Comparison of ENCODE assay signal across 8 mouse cellular contexts in the genomic region with DNA sequence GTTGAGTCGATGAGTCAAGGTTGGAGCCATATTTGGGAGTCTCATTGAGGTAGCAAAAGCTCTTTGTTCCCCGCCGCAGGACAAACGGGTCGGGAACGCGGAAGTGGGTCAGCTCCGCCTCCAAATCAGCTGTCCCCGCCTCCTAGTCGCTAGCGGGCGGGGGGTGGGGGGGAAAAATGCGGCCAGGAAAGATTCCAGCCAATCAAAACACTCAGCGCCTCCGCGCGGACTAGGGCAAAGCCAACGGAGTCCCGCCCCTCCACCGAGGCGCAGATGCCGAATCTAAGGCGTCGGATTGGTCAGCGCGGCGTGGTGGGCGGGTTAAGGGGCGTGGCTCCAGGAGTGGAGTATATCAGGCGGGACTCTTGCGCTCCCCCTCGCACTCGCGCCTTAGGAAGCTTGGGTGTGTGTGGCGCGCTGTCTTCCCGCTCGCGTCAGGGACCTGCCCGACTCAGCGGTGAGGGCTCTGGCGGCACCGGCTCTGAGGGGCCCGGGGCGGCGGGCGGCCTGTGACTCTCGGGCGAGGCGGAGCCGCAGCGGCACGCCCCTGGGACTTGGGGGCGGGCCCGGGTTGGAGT. TPM values are rescaled to one million over a fixed set of nuclear protein-coding genes. Genes with fewer than 3 reads are reported as not detected.
A peak's percentile ranks its signal among the peaks of the same experiment; 100 is the strongest.
DNase-seq lines count a peak whose midpoint lies in the region; ATAC-seq lines count a peak whose summit lies in the region.

No protein-coding gene starts in this region.

- H3K27ac ChIP-seq in embryonic facial prominence, embryonic 14.5 days (replicated peaks; ENCODE audit: low read depth, low read length): peak overlapping the region; percentile 99
- H3K27ac ChIP-seq in limb, embryonic 13.5 days: peak overlapping the region; percentile 99
- peak overlapping the region; percentile 100 for H3K27ac ChIP-seq in midbrain, embryonic 15.5 days

- ATAC-seq in embryonic facial prominence, embryonic 14.5 days (ENCODE audit: low read depth): peak; percentile 89
- peak; percentile 90 for ATAC-seq in limb, embryonic 13.5 days (ENCODE audit: low FRiP score, low read depth)
- ATAC-seq in midbrain, embryonic 15.5 days (replicated peaks): peak; percentile 92

- H3K9ac ChIP-seq in embryonic facial prominence, embryonic 14.5 days (ENCODE audit: low read depth, low read length): peak overlapping the region; percentile 99
- peak overlapping the region; percentile 99 for H3K9ac ChIP-seq in limb, embryonic 13.5 days
- peak overlapping the region; percentile 100 for H3K9ac ChIP-seq in midbrain, embryonic 15.5 days

- peak overlapping the region; percentile 80 for H3K4me3 ChIP-seq in embryonic facial prominence, embryonic 14.5 days (ENCODE audit: low read depth, low read length)
- peak overlapping the region; percentile 84 for H3K4me3 ChIP-seq in limb, embryonic 13.5 days
- H3K4me3 ChIP-seq in midbrain, embryonic 15.5 days: peak overlapping the region; percentile 94

- under 1% methylated on average over 41 of the region's 55 CpGs for WGBS in embryonic facial prominence, embryonic 14.5 days
- under 1% methylated on average over 52 of the region's 55 CpGs for WGBS in limb, embryonic 13.5 days
- under 1% methylated on average over 55 of the region's 55 CpGs for WGBS in midbrain, embryonic 15.5 days

- no peaks in the 10 kb centered on the region for H3K27me3 ChIP-seq in embryonic facial prominence, embryonic 14.5 days (replicated peaks; ENCODE audit: control insufficient read depth, insufficient read depth, low read length)
- no peaks in the 10 kb centered on the region for H3K27me3 ChIP-seq in limb, embryonic 13.5 days
- no peaks in the 10 kb centered on the region for H3K27me3 ChIP-seq in midbrain, embryonic 15.5 days (replicated peaks)

- H3K4me2 ChIP-seq in embryonic facial prominence, embryonic 14.5 days (ENCODE audit: low read depth, low read length): peak overlapping the region; percentile 73
- H3K4me2 ChIP-seq in limb, embryonic 13.5 days (replicated peaks): peak overlapping the region; percentile 88
- H3K4me2 ChIP-seq in midbrain, embryonic 15.5 days: peak overlapping the region; percentile 92

- H3K36me3 ChIP-seq in embryonic facial prominence, embryonic 14.5 days (ENCODE audit: control insufficient read depth, insufficient read depth, low read length): peaks cover 30% of the 10 kb centered on the region
- H3K36me3 ChIP-seq in limb, embryonic 13.5 days: peaks cover 32% of the 10 kb centered on the region
- H3K36me3 ChIP-seq in midbrain, embryonic 15.5 days (replicated peaks): peaks cover 22% of the 10 kb centered on the region

- H3K4me1 ChIP-seq in embryonic facial prominence, embryonic 14.5 days (ENCODE audit: control insufficient read depth, insufficient read depth, low read length): peaks cover 26% of the 10 kb centered on the region
- H3K4me1 ChIP-seq in limb, embryonic 13.5 days: peaks cover 70% of the 10 kb centered on the region
- H3K4me1 ChIP-seq in midbrain, embryonic 15.5 days: peaks cover 72% of the 10 kb centered on the region

- H3K9me3 ChIP-seq in embryonic facial prominence, embryonic 14.5 days (ENCODE audit: control insufficient read depth, low read length): no peaks in the 10 kb centered on the region
- no peaks in the 10 kb centered on the region for H3K9me3 ChIP-seq in limb, embryonic 13.5 days
- no peaks in the 10 kb centered on the region for H3K9me3 ChIP-seq in midbrain, embryonic 15.5 days

- peak; percentile 99 for DNase-seq in 416B (ENCODE audit: low read depth)
- peak; percentile 97 to 98 for DNase-seq in adrenal gland, postnatal 4 days (ENCODE audit: low spot score in 2 of 2)
- DNase-seq in embryonic facial prominence, embryonic 14.5 days (ENCODE audit: low spot score): peak; percentile 100
- peak; percentile 98 for DNase-seq in heart, adult 8-10 months (ENCODE audit: low spot score)
- DNase-seq in kidney, adult 8-10 months: peak; percentile 97 to 98
- peak; percentile 98 to 99 for DNase-seq in spleen, adult 18-20 months

RNA-seq across cellular contexts. Expression of gene Cirbp, which starts 1.8 kb away (rescaled TPM):
- 100 to 1,000 TPM; 296 to 322 TPM for total RNA-seq in adrenal gland, postnatal 4 days (2021)
- 59.7 and 88.3 TPM in 2 replicates for polyA plus RNA-seq in embryonic facial prominence, embryonic 14.5 days (2014; fragmentation: Nextera tagmentation; extraction: Ambion mirVana)
- total RNA-seq in heart, adult 8-10 months (2022): 10 to 100 TPM; 34.7 to 69.7 (median 51.6) TPM
- 149 and 194 TPM in 2 replicates for polyA plus RNA-seq in limb, embryonic 13.5 days (2015; fragmentation: Nextera tagmentation; extraction: Ambion mirVana)
- polyA plus RNA-seq in midbrain, embryonic 15.5 days (2015; fragmentation: Nextera tagmentation; extraction: Ambion mirVana): 364 and 392 TPM in 2 replicates

RNA-seq across cellular contexts. Expression of gene 1600002K03Rik, which starts 5.2 kb away (rescaled TPM):
- 1 to 10 TPM; 7.5 to 8.8 TPM for total RNA-seq in adrenal gland, postnatal 4 days (2021)
- polyA plus RNA-seq in embryonic facial prominence, embryonic 14.5 days (2014; fragmentation: Nextera tagmentation; extraction: Ambion mirVana): 11.0 and 13.1 TPM in 2 replicates
- total RNA-seq in heart, adult 8-10 months (2022): 1 to 10 TPM; 4.9 to 7.7 (median 5.9) TPM
- 9.7 and 11.0 TPM in 2 replicates for polyA plus RNA-seq in limb, embryonic 13.5 days (2015; fragmentation: Nextera tagmentation; extraction: Ambion mirVana)
- 13.3 and 14.7 TPM in 2 replicates for polyA plus RNA-seq in midbrain, embryonic 15.5 days (2015; fragmentation: Nextera tagmentation; extraction: Ambion mirVana)

RNA-seq across cellular contexts. Expression of gene Efna2, which starts 11.7 kb away (rescaled TPM):
- total RNA-seq in adrenal gland, postnatal 4 days (2021): 1 to 10 TPM; 6.5 to 7.5 TPM
- polyA plus RNA-seq in embryonic facial prominence, embryonic 14.5 days (2014; fragmentation: Nextera tagmentation; extraction: Ambion mirVana): 20.9 and 23.6 TPM in 2 replicates
- total RNA-seq in heart, adult 8-10 months (2022): 1 to 10 TPM in 3 of 4 experiments, under 1 TPM in 1; 0.78 to 1.2 (median 1.1) TPM
- polyA plus RNA-seq in limb, embryonic 13.5 days (2015; fragmentation: Nextera tagmentation; extraction: Ambion mirVana): 39.5 and 40.4 TPM in 2 replicates
- polyA plus RNA-seq in midbrain, embryonic 15.5 days (2015; fragmentation: Nextera tagmentation; extraction: Ambion mirVana): 53.4 and 54.6 TPM in 2 replicates

RNA-seq across cellular contexts. Expression of gene Midn, which starts 19.5 kb away (rescaled TPM):
- 100 to 1,000 TPM; 113 to 124 TPM for total RNA-seq in adrenal gland, postnatal 4 days (2021)
- 34.2 and 37.0 TPM in 2 replicates for polyA plus RNA-seq in embryonic facial prominence, embryonic 14.5 days (2014; fragmentation: Nextera tagmentation; extraction: Ambion mirVana)
- total RNA-seq in heart, adult 8-10 months (2022): 100 to 1,000 TPM in 1 of 4 experiments, 10 to 100 TPM in 3; 83.9 to 111 (median 91.0) TPM
- polyA plus RNA-seq in limb, embryonic 13.5 days (2015; fragmentation: Nextera tagmentation; extraction: Ambion mirVana): 22.9 and 23.2 TPM in 2 replicates
- 29.5 and 29.9 TPM in 2 replicates for polyA plus RNA-seq in midbrain, embryonic 15.5 days (2015; fragmentation: Nextera tagmentation; extraction: Ambion mirVana)

RNA-seq across cellular contexts. Expression of gene Cbarp, which starts 26.9 kb away (rescaled TPM):
- 10 to 100 TPM; 49.1 to 72.7 TPM for total RNA-seq in adrenal gland, postnatal 4 days (2021)
- polyA plus RNA-seq in embryonic facial prominence, embryonic 14.5 days (2014; fragmentation: Nextera tagmentation; extraction: Ambion mirVana): 7.3 and 9.0 TPM in 2 replicates
- 1 to 10 TPM; 3.8 to 6.1 (median 4.6) TPM for total RNA-seq in heart, adult 8-10 months (2022)
- 7.4 and 8.1 TPM in 2 replicates for polyA plus RNA-seq in limb, embryonic 13.5 days (2015; fragmentation: Nextera tagmentation; extraction: Ambion mirVana)
- 65.7 and 66.9 TPM in 2 replicates for polyA plus RNA-seq in midbrain, embryonic 15.5 days (2015; fragmentation: Nextera tagmentation; extraction: Ambion mirVana)

Comparison
In these comparisons a context has a peak if more than half of its experiments do, and no peak if none do; other contexts are left out.
1. Peak in every context shown above with its lines: DNase-seq, ATAC-seq, H3K4me3 ChIP-seq and H3K27ac ChIP-seq.